In genomic region chr4:63752687-63753523, GRCm38 (mm10) we compare ENCODE assay signal across 8 mouse cellular contexts. TPM values are rescaled to one million over a fixed set of nuclear protein-coding genes. Genes with fewer than 3 reads are reported as not detected.
A peak's percentile ranks its signal among the peaks of the same experiment; 100 is the strongest.
DNase-seq lines count a peak whose midpoint lies in the region; ATAC-seq and TF ChIP-seq lines count a peak whose summit lies in the region.

No protein-coding gene starts in this region.

- no peak overlapping the region for H3K4me2 ChIP-seq in midbrain, embryonic 14.5 days (ENCODE audit: low read length)
- no peak overlapping the region for H3K4me2 ChIP-seq in midbrain, embryonic 11.5 days
- no peak overlapping the region for H3K4me2 ChIP-seq in kidney, embryonic 16.5 days (replicated peaks; ENCODE audit: low read depth, low read length)
- no peak overlapping the region for H3K4me2 ChIP-seq in lung, embryonic 14.5 days

- H3K4me3 ChIP-seq in midbrain, embryonic 14.5 days (replicated peaks; ENCODE audit: low read depth, low read length), result no peak overlapping the region
- H3K4me3 ChIP-seq in midbrain, embryonic 11.5 days (ENCODE audit: low read depth, low read length), result no peak overlapping the region
- H3K4me3 ChIP-seq in heart, embryonic 10.5 days, result no peak overlapping the region
- no peak overlapping the region for H3K4me3 ChIP-seq in kidney, embryonic 16.5 days (ENCODE audit: low read length)
- H3K4me3 ChIP-seq in lung, embryonic 14.5 days (ENCODE audit: low read depth, low read length), result no peak overlapping the region

- no peak overlapping the region for H3K9ac ChIP-seq in midbrain, embryonic 14.5 days (replicated peaks; ENCODE audit: low read length)
- H3K9ac ChIP-seq in midbrain, embryonic 11.5 days (ENCODE audit: low read length), result no peak overlapping the region
- H3K9ac ChIP-seq in kidney, embryonic 16.5 days (replicated peaks; ENCODE audit: low read length), result no peak overlapping the region
- H3K9ac ChIP-seq in lung, embryonic 14.5 days, result no peak overlapping the region

- H3K36me3 ChIP-seq in midbrain, embryonic 14.5 days (ENCODE audit: control insufficient read depth, insufficient read depth, low read length), result no peaks in the 10 kb centered on the region
- no peaks in the 10 kb centered on the region for H3K36me3 ChIP-seq in midbrain, embryonic 11.5 days (ENCODE audit: control insufficient read depth, insufficient read depth, low read length)
- no peaks in the 10 kb centered on the region for H3K36me3 ChIP-seq in heart, embryonic 10.5 days
- H3K36me3 ChIP-seq in kidney, embryonic 16.5 days (ENCODE audit: insufficient read depth, low read length), result no peaks in the 10 kb centered on the region
- H3K36me3 ChIP-seq in lung, embryonic 14.5 days (ENCODE audit: insufficient read depth), result no peaks in the 10 kb centered on the region

- H3K9me3 ChIP-seq in midbrain, embryonic 14.5 days (ENCODE audit: control insufficient read depth, low read length), result no peaks in the 10 kb centered on the region
- H3K9me3 ChIP-seq in midbrain, embryonic 11.5 days (ENCODE audit: control insufficient read depth, low read length), result no peaks in the 10 kb centered on the region
- no peaks in the 10 kb centered on the region for H3K9me3 ChIP-seq in heart, embryonic 10.5 days
- no peaks in the 10 kb centered on the region for H3K9me3 ChIP-seq in kidney, embryonic 16.5 days (ENCODE audit: low read length)
- no peaks in the 10 kb centered on the region for H3K9me3 ChIP-seq in lung, embryonic 14.5 days (ENCODE audit: low read depth, low read length)

- no peaks in the 10 kb centered on the region for H3K4me1 ChIP-seq in midbrain, embryonic 14.5 days (ENCODE audit: control insufficient read depth, insufficient read depth, low read length)
- no peaks in the 10 kb centered on the region for H3K4me1 ChIP-seq in midbrain, embryonic 11.5 days (ENCODE audit: control insufficient read depth, insufficient read depth, low read length)
- peaks cover 14% of the 10 kb centered on the region for H3K4me1 ChIP-seq in heart, embryonic 10.5 days
- H3K4me1 ChIP-seq in kidney, embryonic 16.5 days (ENCODE audit: insufficient read depth, low read length), result peaks cover 13% of the 10 kb centered on the region
- peaks cover 5% of the 10 kb centered on the region for H3K4me1 ChIP-seq in lung, embryonic 14.5 days (ENCODE audit: insufficient read depth)

- H3K27ac ChIP-seq in midbrain, embryonic 14.5 days (replicated peaks; ENCODE audit: low read depth, low read length), result no peak overlapping the region
- H3K27ac ChIP-seq in midbrain, embryonic 11.5 days (ENCODE audit: low read depth, low read length), result no peak overlapping the region
- 0 out of 2 replicates have a peak overlapping the region, but pooled peaks have one; percentile 4 for H3K27ac ChIP-seq in heart, embryonic 10.5 days
- H3K27ac ChIP-seq in kidney, embryonic 16.5 days (ENCODE audit: low read length), result peak overlapping the region; percentile 47; the same call in 1 of the 2 replicates
- no peak overlapping the region for H3K27ac ChIP-seq in lung, embryonic 14.5 days (ENCODE audit: low read depth)

- no peak for ATAC-seq in midbrain, embryonic 14.5 days (ENCODE audit: low FRiP score, low TSS enrichment)
- no peak for ATAC-seq in midbrain, embryonic 11.5 days (ENCODE audit: low FRiP score)
- peak; percentile 56; the same call in 1 of the 2 replicates for ATAC-seq in kidney, embryonic 16.5 days (ENCODE audit: low FRiP score, low TSS enrichment)
- ATAC-seq in lung, embryonic 14.5 days (ENCODE audit: insufficient read depth), result peak; percentile 86
- no peak for ATAC-seq in erythroid progenitor cell, adult 5-6 weeks (replicated peaks; ENCODE audit: low FRiP score, poor library complexity, severe bottlenecking)

- H3K27me3 ChIP-seq in midbrain, embryonic 14.5 days (ENCODE audit: control insufficient read depth, insufficient read depth, low read length), result no peaks in the 10 kb centered on the region
- no peaks in the 10 kb centered on the region for H3K27me3 ChIP-seq in midbrain, embryonic 11.5 days (ENCODE audit: control insufficient read depth, insufficient read depth, low read length)
- H3K27me3 ChIP-seq in heart, embryonic 10.5 days (ENCODE audit: insufficient read depth, poor library complexity, severe bottlenecking), result peaks cover 14% of the 10 kb centered on the region; the same call in 1 of the 2 replicates
- H3K27me3 ChIP-seq in kidney, embryonic 16.5 days (ENCODE audit: insufficient read depth, low read length), result no peaks in the 10 kb centered on the region
- no peaks in the 10 kb centered on the region for H3K27me3 ChIP-seq in lung, embryonic 14.5 days (ENCODE audit: insufficient read depth, low read length)

- peak; percentile 24 for DNase-seq in midbrain, embryonic 14.5 days
- DNase-seq in midbrain, embryonic 11.5 days (ENCODE audit: low spot score, missing footprints), result no peak
- DNase-seq in adrenal gland, postnatal 25 days, result peak; percentile 56
- DNase-seq in heart, embryonic 10.5 days (ENCODE audit: low spot score), result peak; percentile 85
- DNase-seq in lung, embryonic 14.5 days, result peak; percentile 89
- DNase-seq in telencephalon, adult 2 months (ENCODE audit: low read depth, low spot score), result peak; percentile 5

- 66% methylated on average over 16 of the region's 16 CpGs for WGBS in midbrain, embryonic 14.5 days
- WGBS in midbrain, embryonic 11.5 days, result 75% methylated on average over 16 of the region's 16 CpGs
- WGBS in heart, embryonic 10.5 days, result 39% methylated on average over 16 of the region's 16 CpGs
- 38% methylated on average over 16 of the region's 16 CpGs for WGBS in kidney, embryonic 16.5 days
- 25% methylated on average over 16 of the region's 16 CpGs for WGBS in lung, embryonic 14.5 days

- TF ChIP-seq CTCF in lung, embryonic 14.5 days (IDR thresholded peaks at IDR 0.05; ENCODE audit: low read depth), result peak; percentile 49

RNA-seq across cellular contexts. Expression of gene Tnfsf15, which starts 8.0 kb away (rescaled TPM):
- not detected in 2 replicates for polyA plus RNA-seq in midbrain, embryonic 14.5 days (2014; fragmentation: Nextera tagmentation; extraction: Ambion mirVana)
- polyA plus RNA-seq in midbrain, embryonic 11.5 days (2014; fragmentation: Nextera tagmentation; extraction: Ambion mirVana), result 0.07 TPM in 1 of 2 replicates, not detected in the other
- 0.12 TPM in 1 of 2 replicates, not detected in the other for total RNA-seq in adrenal gland, postnatal 25 days (2021)
- polyA plus RNA-seq in heart, embryonic 10.5 days (2016; fragmentation: Nextera tagmentation; extraction: Ambion mirVana), result 0.14 and 0.19 TPM in 2 replicates
- 1.3 TPM in 2 replicates for polyA plus RNA-seq in kidney, embryonic 16.5 days (2015; fragmentation: Nextera tagmentation; extraction: Ambion mirVana)
- 0.08 and 0.14 TPM in 2 replicates for polyA plus RNA-seq in lung, embryonic 14.5 days (2014; fragmentation: Nextera tagmentation; extraction: Ambion mirVana)
- total RNA-seq in erythroid progenitor cell, adult 5-6 weeks (2015; ENCODE audit: low replicate concordance), result not detected in 2 replicates
- total RNA-seq in erythroid progenitor cell, adult 5-6 weeks (2017; ENCODE audit: low replicate concordance), result not detected in 2 replicates

Comparison
In these comparisons a context has a peak if more than half of its experiments do, and no peak if none do; other contexts are left out.
1. ATAC-seq: peak in kidney, embryonic 16.5 days (single experiment) and lung, embryonic 14.5 days (single experiment); none in midbrain, embryonic 14.5 days (single experiment), midbrain, embryonic 11.5 days (single experiment) and erythroid progenitor cell, adult 5-6 weeks (single experiment).
2. H3K27ac ChIP-seq: peak in heart, embryonic 10.5 days (single experiment) and kidney, embryonic 16.5 days (single experiment); none in midbrain, embryonic 14.5 days (single experiment), midbrain, embryonic 11.5 days (single experiment) and lung, embryonic 14.5 days (single experiment).